In the genomic region with DNA sequence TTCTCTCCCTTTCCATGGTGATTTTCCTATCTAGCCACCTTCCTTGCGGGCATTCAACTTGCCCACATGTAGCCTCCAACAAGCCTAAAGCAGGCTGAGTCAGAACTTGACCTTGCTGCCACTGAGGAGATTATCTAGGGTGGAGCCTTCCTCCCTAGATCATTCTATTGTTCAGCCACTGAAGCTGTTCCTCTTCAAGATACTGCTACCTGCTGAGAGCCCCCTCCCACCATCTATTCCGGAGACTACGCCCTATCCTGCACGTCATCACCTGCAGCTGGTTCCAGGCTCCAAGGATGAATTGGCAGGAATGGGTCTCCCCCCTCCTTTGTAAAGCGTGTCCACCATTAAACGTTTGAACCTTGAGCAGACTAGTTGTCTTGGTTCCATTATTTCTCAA, we compare ENCODE assay signal across 6 mouse cellular contexts.
DNase-seq lines count a peak whose midpoint lies in the region; TF ChIP-seq lines count a peak whose summit lies in the region.
"Not testable (repeated sequence)": the region's sequence is repeated elsewhere in the genome, so short reads cannot be mapped to it uniquely, and the experiment has no call there.

No protein-coding gene starts in this region.

- H3K4me3 ChIP-seq in ES-Bruce4 (ENCODE audit: low read depth, low read length); ES-E14 (ENCODE audit: insufficient read depth in 1 of 2, low read depth in 1 of 2, low read length in 2 of 2, poor library complexity in 1 of 2, severe bottlenecking in 1 of 2): not testable (repeated sequence)

- peak overlapping the region; percentile 86 for H3K27ac ChIP-seq in ES-Bruce4 (ENCODE audit: insufficient read depth, low read length)
- peak overlapping the region; percentile 71 for H3K27ac ChIP-seq in ES-E14 (ENCODE audit: insufficient read depth, low read depth, low read length, poor library complexity, severe bottlenecking)

- DNase-seq in ES-CJ7 (ENCODE audit: low read depth, low spot score), result peak; percentile 97
- DNase-seq in ES-E14 (ENCODE audit: low read depth, low spot score), result peak; percentile 59
- peak; percentile 95 for DNase-seq in R1 (ENCODE audit: low read depth, low spot score)
- DNase-seq in WW6 (ENCODE audit: low read depth, low spot score), result peak; percentile 69
- DNase-seq in ZHBTc4 (ENCODE audit: low read depth, low spot score), result peak; percentile 93

- H3K9me3 ChIP-seq in ES-Bruce4 (replicated peaks; ENCODE audit: control insufficient read depth, insufficient read depth, low read length, poor library complexity, severe bottlenecking); ES-E14 (ENCODE audit: control insufficient read depth, insufficient read depth, low read depth, low read length): not testable (repeated sequence)

- not testable (repeated sequence) for H3K27me3 ChIP-seq in ES-Bruce4 (ENCODE audit: control insufficient read depth, insufficient read depth, low read length, poor library complexity, severe bottlenecking)

- in situ Hi-C loops in ES-E14 (cut with MboI; ENCODE audit: low sequenced_read_pairs in 2 of 2, unreplicated experiment in 2 of 2), result not testable (repeated sequence)

- H3K4me1 ChIP-seq in ES-Bruce4 (ENCODE audit: control insufficient read depth, insufficient read depth, low read length); ES-E14 (ENCODE audit: control insufficient read depth in 2 of 2, insufficient read depth in 2 of 2, low read length in 2 of 2, poor library complexity in 1 of 2): not testable (repeated sequence)

- TF ChIP-seq POLR2A in ES-Bruce4 (IDR thresholded peaks at IDR 0.05; ENCODE audit: insufficient read depth, low read length), result not testable (repeated sequence)

- H3K36me3 ChIP-seq in ES-Bruce4 (ENCODE audit: control insufficient read depth, insufficient read depth, low read length, poor library complexity, severe bottlenecking); ES-E14 (ENCODE audit: control insufficient read depth, insufficient read depth, low read length, poor library complexity, severe bottlenecking): not testable (repeated sequence)

- TF ChIP-seq EP300 in ES-Bruce4 (IDR thresholded peaks at IDR 0.05; ENCODE audit: insufficient read depth, low read depth, low read length), result peak; percentile 81

- not testable (repeated sequence) for TF ChIP-seq CTCF in ES-Bruce4 (IDR thresholded peaks at IDR 0.05; ENCODE audit: low read depth, low read length)

- H3K9ac ChIP-seq in ES-Bruce4 (ENCODE audit: low read depth, poor library complexity, severe bottlenecking); ES-E14 (ENCODE audit: insufficient read depth, low read depth, low read length, poor library complexity, severe bottlenecking): not testable (repeated sequence)

TF ChIP-seq in ES-E14, 5 proteins besides CTCF, POLR2A, EP300 and RAD21:
- TF ChIP-seq CHD2 (IDR thresholded peaks at IDR 0.05; ENCODE audit: low read depth, low read length), result 0 out of 2 replicates have a peak, but pooled peaks have one; percentile 16
- TF ChIP-seq MAFK (IDR thresholded peaks at IDR 0.05; ENCODE audit: insufficient read depth, low read depth, low read length), result peak; percentile 76; the same call in 1 of the 2 replicates
